Mouse (Mus musculus) limb, embryonic 15.5 days (tissue): ENCODE measurements around the gene Atp2b4. TPM values are rescaled to one million over a fixed set of nuclear protein-coding genes. Genes with fewer than 3 reads are reported as not detected.

Source experiments
- ATAC-seq: fragments of 200-750 bp; cut with Nextera tagmentation; 2 replicates; pipeline ENCODE4 v1.8.0; 2017; ENCODE audit warnings: low read depth, moderate TSS enrichment; ENCODE audit not compliant: insufficient number of reproducible peaks, low FRiP score, low TSS enrichment
- H3K27ac ChIP-seq: fragments of 300-500 bp; sonication (generic); 2 replicates; pipeline ENCODE4 v1.5.1; 2015; ENCODE audit warnings: moderate library complexity, mild to moderate bottlenecking, inconsistent platforms
- H3K27me3 ChIP-seq: fragments of 300-500 bp; sonication (generic); 2 replicates; pipeline ENCODE4 v1.6.1; 2015; ENCODE audit warnings: inconsistent platforms
- H3K36me3 ChIP-seq: fragments of 300-500 bp; sonication (generic); 2 replicates; pipeline ENCODE4 v1.6.1; 2015; ENCODE audit warnings: inconsistent platforms
- H3K4me1 ChIP-seq: fragments of 300-500 bp; sonication (generic); 2 replicates; pipeline ENCODE4 v1.6.1; 2015; ENCODE audit warnings: inconsistent platforms
- H3K4me2 ChIP-seq: fragments of 300-500 bp; sonication (generic); 2 replicates; pipeline ENCODE4 v1.6.1; 2015; ENCODE audit warnings: mild to moderate bottlenecking, inconsistent platforms
- H3K4me3 ChIP-seq: fragments of 300-500 bp; sonication (generic); 2 replicates; pipeline ENCODE4 v1.5.1; 2015; ENCODE audit warnings: mild to moderate bottlenecking, inconsistent platforms
- H3K9ac ChIP-seq: fragments of 300-500 bp; sonication (generic); 2 replicates; pipeline ENCODE4 v1.6.1; 2015; ENCODE audit warnings: inconsistent platforms
- H3K9me3 ChIP-seq: fragments of 300-500 bp; sonication (generic); 2 replicates; pipeline ENCODE4 v1.6.1; 2016; ENCODE audit warnings: inconsistent platforms
- WGBS: fragments of 180-500 bp; shearing (Covaris S2); methylation state at CpG from one replicate; pipeline ENCODE4 v1.1.7; 2015; 5-methylcytosine and 5-hydroxymethylcytosine counted together
- polyA plus RNA-seq: library from polyadenylated mRNA; unstranded; fragments of >200 nt; fragmentation: Nextera tagmentation; extraction: Ambion mirVana; gene quantifications from 2 replicates; pipeline ENCODE4 v1.2.1, GENCODE M21; 2015

Atp2b4 gene
- 22.4 and 23.9 TPM in 2 replicates for polyA plus RNA-seq

- peak; percentile 87 for ATAC-seq
- no peaks in the 10 kb centered on the region for H3K27me3 ChIP-seq
These were observed at the start of gene Atp2b4 for GRCm38 (mm10) chr1:133800948-133801393. Gene Atp2b4, minus strand, starts transcription at chr1:133801041.

DNA sequence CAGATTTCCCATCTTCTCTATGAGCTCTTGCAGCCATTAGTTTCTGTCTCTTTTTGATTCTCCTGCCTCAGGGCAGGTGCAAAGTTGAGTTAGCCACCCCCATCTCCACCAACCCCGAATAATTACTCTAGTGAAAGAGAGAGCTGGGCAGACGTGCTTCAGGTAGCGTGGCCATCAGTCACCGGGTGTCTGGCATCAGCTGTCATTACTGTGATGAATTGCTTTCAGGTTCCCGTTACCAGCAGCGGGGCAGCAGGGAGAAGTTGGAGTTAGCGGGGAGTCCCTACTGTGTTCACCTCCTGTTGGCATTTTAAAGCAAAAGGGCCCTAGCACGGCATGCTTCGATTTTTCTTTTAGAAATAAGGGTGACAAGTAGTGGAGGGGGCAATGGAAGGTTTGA, 43.9 kb upstream of the Atp2b4 start:
- Histone ChIP-seq H3K4me3 (no peak overlapping the region), H3K9ac (no peak overlapping the region), H3K27me3 (no peaks in the 10 kb centered on the region), H3K27ac (no peak overlapping the region), H3K9me3 (no peaks in the 10 kb centered on the region), H3K36me3 (no peaks in the 10 kb centered on the region), H3K4me2 (no peak overlapping the region), H3K4me1 (peaks cover 7% of the 10 kb centered on the region; the same call in 1 of the 2 replicates)
- WGBS, result 21% methylated on average over 9 of the region's 9 CpGs
- no peak for ATAC-seq

More at GRCm38 (mm10) chr1:133800948-133801393, at the start of gene Atp2b4:
- Histone ChIP-seq H3K4me1 (peaks cover 40% of the 10 kb centered on the region), H3K9ac (peak within 1 kb of the TSS; percentile 51), H3K4me3 (peak within 1 kb of the TSS; percentile 65), H3K9me3 (no peaks in the 10 kb centered on the region), H3K27ac (peak within 1 kb of the TSS; percentile 78), H3K4me2 (peak within 1 kb of the TSS; percentile 83), H3K36me3 (no peaks in the 10 kb centered on the region)
- WGBS, result under 1% methylated on average over 16 of the region's 16 CpGs

GRCm38 (mm10) chr1:133843900-133844299, 43.1 kb upstream of the Atp2b4 start:
- Histone ChIP-seq H3K4me3 (no peak overlapping the region), H3K4me2 (no peak overlapping the region), H3K27ac (no peak overlapping the region), H3K9me3 (no peaks in the 10 kb centered on the region), H3K27me3 (no peaks in the 10 kb centered on the region), H3K36me3 (no peaks in the 10 kb centered on the region), H3K4me1 (peaks cover 7% of the 10 kb centered on the region; the same call in 1 of the 2 replicates), H3K9ac (no peak overlapping the region)
- no peak for ATAC-seq
- WGBS, result 90% methylated on average over 6 of the region's 6 CpGs

DNA sequence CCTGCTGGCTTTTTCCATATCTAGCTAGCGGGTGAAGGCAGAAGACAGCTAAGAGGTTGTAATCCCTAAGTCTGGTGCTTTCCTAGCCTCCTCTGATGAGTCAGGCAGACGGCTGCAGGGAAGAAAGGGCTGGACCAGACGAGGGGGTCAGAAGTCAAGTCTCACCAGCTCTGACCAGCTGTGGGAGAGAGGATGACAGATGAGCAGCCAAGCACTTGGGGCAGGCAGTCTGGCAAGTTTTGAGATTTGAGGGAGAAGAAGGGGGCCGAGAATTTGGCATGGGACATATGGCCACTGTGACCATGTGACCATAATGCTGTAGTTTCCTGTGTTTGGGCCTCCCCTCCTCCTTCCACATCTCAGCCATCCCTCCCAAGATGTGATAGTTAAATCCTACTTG, 42.5 kb upstream of the Atp2b4 start:
- H3K27me3 ChIP-seq, result no peaks in the 10 kb centered on the region
- no peak overlapping the region for H3K4me2 ChIP-seq
- peaks cover 7% of the 10 kb centered on the region; the same call in 1 of the 2 replicates for H3K4me1 ChIP-seq
- 39% methylated on average over 4 of the region's 4 CpGs for WGBS
- no peaks in the 10 kb centered on the region for H3K9me3 ChIP-seq
- H3K36me3 ChIP-seq, result no peaks in the 10 kb centered on the region
- no peak overlapping the region for H3K27ac ChIP-seq
- no peak overlapping the region for H3K9ac ChIP-seq
- H3K4me3 ChIP-seq, result no peak overlapping the region
- ATAC-seq, result no peak

DNA sequence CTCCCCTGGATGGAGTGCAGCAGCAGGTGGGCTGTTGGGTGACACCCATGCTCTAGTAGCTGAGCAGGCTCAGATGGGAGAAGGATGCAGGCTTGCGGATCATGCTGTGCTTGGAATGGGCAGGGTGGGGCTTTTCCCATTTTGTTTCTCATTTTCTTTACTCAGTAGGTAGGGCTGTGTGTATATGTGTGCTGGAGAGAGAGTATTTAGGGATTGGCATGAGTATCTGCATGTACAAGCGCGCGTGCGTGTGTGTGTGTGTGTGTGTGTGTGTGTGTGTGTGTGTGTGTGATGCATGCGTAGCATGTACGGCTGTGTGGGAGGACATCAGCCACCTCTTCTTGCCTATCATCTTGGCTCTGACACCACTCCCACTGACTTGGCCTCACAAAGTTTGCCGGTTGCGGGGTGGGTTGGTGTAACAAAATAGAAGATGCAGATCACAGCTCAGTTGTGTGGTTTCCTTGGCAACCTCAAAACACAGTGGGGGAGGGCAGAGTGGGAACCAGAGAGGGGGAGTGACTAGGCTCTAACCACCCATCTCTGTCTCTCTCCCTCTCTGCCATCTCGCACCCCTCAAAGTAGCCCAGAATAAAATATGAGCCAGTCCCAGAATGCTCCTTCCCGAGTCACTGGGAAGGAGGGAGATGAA, 41.4 kb upstream of the Atp2b4 start:
- 70% methylated on average over 11 of the region's 11 CpGs for whole genome bisulfite sequencing
- H3K4me3 ChIP-seq, result no peak overlapping the region
- H3K9ac ChIP-seq, result no peak overlapping the region
- H3K27ac ChIP-seq, result no peak overlapping the region
- no peaks in the 10 kb centered on the region for H3K9me3 ChIP-seq
- no peaks in the 10 kb centered on the region for H3K36me3 ChIP-seq
- no peak for ATAC-seq
- H3K27me3 ChIP-seq, result no peaks in the 10 kb centered on the region
- no peak overlapping the region for H3K4me2 ChIP-seq
- peaks cover 7% of the 10 kb centered on the region; the same call in 1 of the 2 replicates for H3K4me1 ChIP-seq

DNA sequence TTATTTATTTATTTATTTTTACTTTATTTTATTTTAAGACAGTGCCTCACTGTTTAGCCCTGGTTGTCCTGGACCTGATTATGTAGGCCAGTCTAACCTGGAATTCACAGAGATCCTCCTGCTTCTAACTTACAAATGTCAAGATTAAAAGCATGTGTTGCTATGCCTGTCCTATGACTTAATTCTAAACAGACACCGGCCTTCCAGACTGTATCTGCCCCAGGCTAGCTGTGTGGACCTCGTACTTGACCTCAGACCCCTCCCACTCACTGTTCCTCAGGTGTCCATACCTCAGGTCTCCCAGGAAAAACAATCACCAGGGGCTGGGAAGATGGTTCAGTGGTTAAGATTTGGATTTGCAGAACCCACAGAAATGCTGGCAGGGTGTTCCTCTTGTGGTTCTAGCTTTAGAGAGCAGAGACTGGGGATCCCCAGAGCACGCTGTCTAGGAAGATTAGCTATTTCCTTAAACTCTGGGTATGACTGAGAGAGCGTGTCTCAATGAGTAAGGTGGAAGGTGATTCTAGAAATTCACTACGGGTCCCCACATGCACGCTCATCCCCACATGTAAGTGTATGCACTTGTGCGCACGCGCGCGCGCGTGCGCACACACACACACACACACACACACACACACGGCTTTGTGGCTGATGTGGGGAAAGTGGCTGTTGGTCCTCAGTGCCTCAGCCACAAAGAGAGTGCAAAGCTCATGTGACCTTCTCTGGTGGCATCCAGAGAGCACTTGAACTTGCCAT, 40.5 kb upstream of the Atp2b4 start:
- Histone ChIP-seq H3K4me3 (no peak overlapping the region), H3K27ac (no peak overlapping the region), H3K9ac (no peak overlapping the region), H3K27me3 (no peaks in the 10 kb centered on the region), H3K9me3 (no peaks in the 10 kb centered on the region), H3K36me3 (no peaks in the 10 kb centered on the region), H3K4me1 (peaks cover 7% of the 10 kb centered on the region; the same call in 1 of the 2 replicates), H3K4me2 (no peak overlapping the region)
- no peak for ATAC-seq
- WGBS, result 79% methylated on average over 15 of the region's 15 CpGs

DNA sequence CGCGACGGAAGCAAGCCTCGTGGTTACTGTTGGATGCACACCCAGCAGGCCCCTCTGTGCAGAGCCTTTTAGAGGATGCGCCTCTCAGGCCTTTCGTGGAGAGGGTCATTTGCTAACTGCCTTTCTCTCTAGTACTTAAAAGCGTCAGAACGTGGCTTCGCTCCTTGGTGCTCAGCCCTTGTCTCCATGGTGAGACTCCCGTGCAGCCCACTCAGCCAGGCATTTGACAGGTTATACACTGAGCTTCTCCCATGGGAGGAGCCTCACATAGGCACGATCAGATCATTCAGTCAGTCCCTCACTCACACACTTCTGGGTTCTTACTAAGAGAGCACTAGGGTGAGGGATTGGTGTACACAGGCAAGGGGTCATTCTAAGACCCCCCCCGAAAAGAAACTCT, 39.7 kb upstream of the Atp2b4 start:
- no peaks in the 10 kb centered on the region for H3K36me3 ChIP-seq
- H3K9ac ChIP-seq, result no peak overlapping the region
- peaks cover 7% of the 10 kb centered on the region; the same call in 1 of the 2 replicates for H3K4me1 ChIP-seq
- H3K4me3 ChIP-seq, result no peak overlapping the region
- no peak overlapping the region for H3K4me2 ChIP-seq
- no peak overlapping the region for H3K27ac ChIP-seq
- H3K9me3 ChIP-seq, result no peaks in the 10 kb centered on the region
- no peak for ATAC-seq
- no peaks in the 10 kb centered on the region for H3K27me3 ChIP-seq
- 41% methylated on average over 12 of the region's 12 CpGs for WGBS

- no peak for ATAC-seq
- no peaks in the 10 kb centered on the region for H3K27me3 ChIP-seq
- 0 out of 2 replicates have a peak, but pooled peaks cover 4% of the 10 kb centered on the region for H3K4me1 ChIP-seq
- H3K4me3 ChIP-seq, result no peak overlapping the region
- H3K4me2 ChIP-seq, result no peak overlapping the region
- 67% methylated on average over 6 of the region's 6 CpGs for WGBS
- H3K27ac ChIP-seq, result no peak overlapping the region
- no peaks in the 10 kb centered on the region for H3K36me3 ChIP-seq
- no peak overlapping the region for H3K9ac ChIP-seq
- no peaks in the 10 kb centered on the region for H3K9me3 ChIP-seq
These were observed 33.5 kb upstream of the Atp2b4 start for GRCm38 (mm10) chr1:133834309-133834708.

GRCm38 (mm10) chr1:133832781-133833180, 31.9 kb upstream of the Atp2b4 start:
- no peak overlapping the region for H3K27ac ChIP-seq
- H3K4me1 ChIP-seq, result 0 out of 2 replicates have a peak, but pooled peaks cover 4% of the 10 kb centered on the region
- H3K9ac ChIP-seq, result no peak overlapping the region
- H3K4me3 ChIP-seq, result no peak overlapping the region
- ATAC-seq, result no peak
- H3K36me3 ChIP-seq, result no peaks in the 10 kb centered on the region
- no peaks in the 10 kb centered on the region for H3K9me3 ChIP-seq
- no peaks in the 10 kb centered on the region for H3K27me3 ChIP-seq
- H3K4me2 ChIP-seq, result no peak overlapping the region
- WGBS, result 44% methylated on average over 5 of the region's 5 CpGs

DNA sequence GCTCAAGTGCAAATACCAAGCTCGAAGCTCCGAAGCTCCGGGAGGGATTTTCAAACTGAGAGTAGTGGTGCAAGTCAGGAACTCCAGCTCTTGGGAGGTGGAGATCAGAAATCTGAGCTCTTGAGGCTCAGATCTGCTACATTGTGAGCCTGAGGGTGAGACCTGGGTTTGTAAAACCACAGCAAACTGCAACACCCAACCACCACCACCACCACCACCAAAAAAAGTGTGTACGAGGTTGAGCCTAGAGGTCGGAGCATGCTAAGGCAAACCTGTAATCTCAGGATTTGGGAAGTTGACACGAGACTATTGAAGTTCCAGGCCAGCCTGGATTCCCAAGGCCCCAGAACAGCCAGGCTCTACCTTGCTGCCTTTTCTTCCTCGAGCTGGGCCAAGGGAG, 25.4 kb upstream of the Atp2b4 start:
- ATAC-seq, result no peak
- Histone ChIP-seq H3K9ac (no peak overlapping the region), H3K4me2 (no peak overlapping the region), H3K4me3 (no peak overlapping the region), H3K27me3 (no peaks in the 10 kb centered on the region), H3K27ac (no peak overlapping the region), H3K36me3 (no peaks in the 10 kb centered on the region), H3K9me3 (no peaks in the 10 kb centered on the region), H3K4me1 (peaks cover 7% of the 10 kb centered on the region; the same call in 1 of the 2 replicates)
- WGBS, result 66% methylated on average over 7 of the region's 7 CpGs

GRCm38 (mm10) chr1:133825543-133825942, 24.7 kb upstream of the Atp2b4 start:
- Histone ChIP-seq H3K4me2 (no peak overlapping the region), H3K27me3 (no peaks in the 10 kb centered on the region), H3K36me3 (no peaks in the 10 kb centered on the region), H3K4me3 (no peak overlapping the region), H3K4me1 (peaks cover 10% of the 10 kb centered on the region; the same call in 1 of the 2 replicates), H3K27ac (no peak overlapping the region), H3K9me3 (no peaks in the 10 kb centered on the region), H3K9ac (no peak overlapping the region)
- 52% methylated on average over 8 of the region's 8 CpGs for WGBS
- no peak for ATAC-seq

- Histone ChIP-seq H3K27me3 (no peaks in the 10 kb centered on the region), H3K4me1 (peaks cover 10% of the 10 kb centered on the region; the same call in 1 of the 2 replicates), H3K4me3 (no peak overlapping the region), H3K36me3 (no peaks in the 10 kb centered on the region), H3K9me3 (no peaks in the 10 kb centered on the region), H3K27ac (no peak overlapping the region), H3K4me2 (no peak overlapping the region), H3K9ac (no peak overlapping the region)
- 79% methylated on average over 2 of the region's 2 CpGs for WGBS
- ATAC-seq, result no peak
These were observed 24.3 kb upstream of the Atp2b4 start for GRCm38 (mm10) chr1:133825140-133825539.
